Mouse (Mus musculus) heart, postnatal 14 days (tissue): ENCODE results near the gene Zfp26. TPM values are rescaled to one million over a fixed set of nuclear protein-coding genes. Genes with fewer than 3 reads are reported as not detected.

Source experiments
- DNase-seq, 2 experiments: peaks; one replicate each; pipeline ENCODE4 v3.0.0; 2021 to 2022
- intact Hi-C: fragments of 180-260 bp; cut with DNase I; formaldehyde crosslinking; loops from one replicate; pipeline ENCODE4 v1.15.1; 2025
- long read RNA-seq, 2 experiments: library from polyadenylated mRNA; stranded (forward); transcript quantifications; one replicate each; pipeline ENCODE4 v2.0.0; 2021
- total RNA-seq, 2 experiments: library from RNA; stranded (reverse); gene quantifications; 2 replicates each; pipeline ENCODE4 v1.2.3; 2021

The Zfp26 gene
- total RNA-seq, result 10 to 100 TPM; 14.3 to 15.3 TPM
- long read RNA-seq, experiment 1, partial matches to known transcripts, result 0 of 1 reads
- long read RNA-seq, experiment 1, other reads (novel, unspliced or antisense), result 1 of 1 reads
- long read RNA-seq, experiment 2, full-length matches to known transcripts, result 1 of 3 reads
- long read RNA-seq, experiment 2, partial matches to known transcripts, result 0 of 3 reads
- long read RNA-seq, experiment 2, other reads (novel, unspliced or antisense), result 2 of 3 reads

DNA sequence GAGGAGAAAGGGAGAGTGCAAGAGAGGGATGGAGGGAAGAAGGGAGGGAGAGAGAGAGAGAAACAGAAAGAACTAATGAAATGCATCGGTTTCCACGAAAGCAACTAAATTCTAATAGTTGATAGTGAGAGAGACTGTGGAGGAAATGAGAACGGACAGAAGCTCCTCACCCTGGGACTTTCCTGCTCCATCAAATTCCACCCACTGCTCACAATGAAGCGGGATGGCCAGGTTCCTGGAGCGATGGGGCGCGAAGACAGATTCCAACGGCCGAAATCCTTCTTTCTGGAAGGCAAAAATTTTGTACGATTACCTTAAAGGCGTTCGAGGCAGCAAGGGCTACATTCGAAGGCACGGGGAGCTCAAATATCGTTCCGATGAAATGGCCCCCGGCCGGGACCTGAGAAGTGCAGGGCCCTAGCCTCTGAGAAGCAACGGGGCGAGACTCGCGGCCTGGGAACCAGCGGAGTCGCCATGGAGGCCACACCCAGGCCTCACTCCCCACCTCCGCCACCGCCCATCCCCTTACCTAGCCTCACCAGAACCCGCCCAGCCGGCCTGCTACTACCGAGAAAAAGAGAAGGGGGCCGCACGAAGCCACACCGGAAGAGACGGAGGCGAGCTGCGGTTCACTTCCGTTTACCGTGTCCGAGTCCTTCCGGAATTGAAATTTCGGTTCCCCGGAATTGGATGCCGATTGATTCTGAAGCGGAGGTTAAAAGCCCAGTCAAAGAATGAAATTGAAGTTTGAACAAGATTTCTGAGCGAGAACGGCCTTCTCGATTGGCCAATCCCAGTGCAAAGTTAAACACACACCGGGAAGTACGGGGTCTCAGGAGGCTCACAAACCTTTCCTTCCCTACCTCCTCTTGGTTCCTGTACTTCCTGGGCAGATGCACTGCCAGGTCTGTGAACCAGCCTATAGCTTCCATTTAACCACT lies at the start of gene Zfp26:
TSS of gene Zfp26 (minus strand) at position 786 of the 941 bp plus-strand sequence.
- intact Hi-C loops, result loop anchor here (1.0 to 10.0 kb wide), 4 partner anchors 74 to 375 kb away; partner anchors contain the start of genes Fbxl12, Ubl5 and Zfp560
- peak; percentile 68 to 72 for DNase-seq

DNA sequence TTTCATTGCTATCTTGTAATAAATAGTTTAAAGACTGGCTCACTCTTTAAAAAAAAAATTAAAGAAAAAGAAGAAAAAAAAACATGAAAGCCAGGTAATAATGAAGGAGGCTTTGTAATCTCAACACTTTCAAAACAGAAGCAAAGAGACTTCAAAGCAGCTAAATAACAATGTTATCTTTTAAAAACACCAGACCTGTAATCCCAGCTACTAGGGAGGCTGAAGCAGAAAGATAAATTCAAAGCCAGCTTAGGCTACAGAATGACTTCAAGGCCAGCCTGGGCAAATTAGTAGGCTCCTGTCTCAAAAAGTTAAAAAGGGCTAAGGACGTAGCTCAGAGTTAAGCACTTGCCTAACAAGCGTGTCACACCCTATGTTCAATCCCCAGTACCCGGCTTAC lies 49.7 kb upstream of the Zfp26 start:
- no peak for DNase-seq
- intact Hi-C loops, result no loop called here

DNA sequence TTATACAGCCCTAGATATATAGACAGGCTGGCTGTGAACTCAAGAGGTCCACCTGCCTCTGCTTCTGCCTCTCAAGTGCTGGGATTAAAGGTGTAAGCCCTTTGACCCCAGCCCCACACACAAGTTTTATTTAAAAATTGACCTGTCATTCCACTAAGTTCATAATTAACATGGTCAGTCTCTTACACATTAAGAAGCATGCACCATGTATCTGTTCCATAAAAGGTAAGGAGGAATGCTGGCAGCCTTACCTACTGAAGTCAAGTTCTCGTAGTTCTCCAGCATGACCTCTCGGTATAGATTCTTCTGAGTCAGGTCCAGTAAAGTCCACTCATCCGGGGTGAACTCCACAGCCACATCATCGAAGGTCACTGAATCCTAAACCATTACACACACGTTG lies 44.8 kb upstream of the Zfp26 start:
- intact Hi-C loops, result no loop called here
- DNase-seq, result no peak

DNA sequence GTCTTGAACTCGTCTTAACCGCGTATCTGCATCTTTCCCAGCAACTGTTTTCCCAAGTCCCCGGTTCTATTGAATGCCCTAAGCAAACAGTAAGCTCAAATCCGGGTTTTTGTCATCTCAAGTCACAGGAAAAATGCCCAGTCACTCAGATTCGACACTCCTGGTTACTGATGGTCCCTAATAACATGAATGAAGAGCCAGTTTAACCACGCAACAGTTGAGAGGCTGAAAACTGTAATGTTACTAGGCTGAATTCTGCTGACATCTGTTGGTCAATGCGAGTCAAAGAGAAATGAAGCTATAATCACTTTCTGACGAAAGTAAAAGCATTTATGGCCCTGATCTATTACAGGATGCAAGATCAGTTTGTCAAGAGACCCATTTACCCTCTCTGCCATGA lies 33.3 kb upstream of the Zfp26 start:
- peak in 1 of 2 experiments; percentile 10 for DNase-seq
- intact Hi-C loops, result loop anchor here (2.0 kb wide), 2 partner anchors 28 to 52 kb away; partner anchors contain the start of gene Zfp266

DNA sequence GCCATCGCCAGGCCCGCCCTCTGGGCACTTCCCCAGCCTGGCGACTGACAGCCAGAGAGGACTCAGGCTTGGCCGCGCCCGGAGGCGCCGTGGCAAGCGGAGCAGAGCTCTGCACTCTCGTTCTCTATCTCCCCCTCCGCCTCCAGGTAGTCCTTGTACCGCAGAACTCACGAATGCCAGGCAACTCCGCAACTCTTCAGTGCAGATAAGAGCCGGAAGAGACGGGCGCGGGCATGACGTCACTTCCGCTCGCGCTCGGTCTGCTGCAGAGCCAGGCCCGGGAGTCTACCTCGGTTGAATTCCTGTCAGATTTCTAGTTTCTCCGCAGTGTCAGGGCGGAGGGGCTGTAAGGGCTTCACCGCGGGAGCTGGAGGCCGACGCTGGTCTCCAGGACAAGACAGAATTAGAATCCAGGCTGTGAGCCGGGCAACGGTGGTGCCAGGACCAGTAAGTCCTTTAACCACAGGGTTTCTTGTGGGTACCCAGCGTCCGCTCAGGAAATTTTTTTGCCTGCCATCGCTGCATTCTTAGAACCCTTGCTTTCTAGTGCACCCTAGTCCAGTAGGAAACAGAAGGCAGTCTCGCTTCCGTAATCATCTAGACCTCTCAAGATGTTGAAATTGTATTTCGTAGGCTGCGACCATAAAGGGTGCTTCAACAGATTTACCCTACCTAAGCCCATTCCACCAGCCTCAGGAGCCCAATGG lies 32.7 kb upstream of the Zfp26 start, which contains the start of gene Zfp426:
TSS of gene Zfp426 (minus strand) at position 220 of the 707 bp plus-strand sequence.
- DNase-seq, result peak; percentile 86 to 89
- intact Hi-C loops, result loop anchor here (2.0 kb wide), 2 partner anchors 28 to 52 kb away; partner anchors contain the start of gene Zfp266

DNA sequence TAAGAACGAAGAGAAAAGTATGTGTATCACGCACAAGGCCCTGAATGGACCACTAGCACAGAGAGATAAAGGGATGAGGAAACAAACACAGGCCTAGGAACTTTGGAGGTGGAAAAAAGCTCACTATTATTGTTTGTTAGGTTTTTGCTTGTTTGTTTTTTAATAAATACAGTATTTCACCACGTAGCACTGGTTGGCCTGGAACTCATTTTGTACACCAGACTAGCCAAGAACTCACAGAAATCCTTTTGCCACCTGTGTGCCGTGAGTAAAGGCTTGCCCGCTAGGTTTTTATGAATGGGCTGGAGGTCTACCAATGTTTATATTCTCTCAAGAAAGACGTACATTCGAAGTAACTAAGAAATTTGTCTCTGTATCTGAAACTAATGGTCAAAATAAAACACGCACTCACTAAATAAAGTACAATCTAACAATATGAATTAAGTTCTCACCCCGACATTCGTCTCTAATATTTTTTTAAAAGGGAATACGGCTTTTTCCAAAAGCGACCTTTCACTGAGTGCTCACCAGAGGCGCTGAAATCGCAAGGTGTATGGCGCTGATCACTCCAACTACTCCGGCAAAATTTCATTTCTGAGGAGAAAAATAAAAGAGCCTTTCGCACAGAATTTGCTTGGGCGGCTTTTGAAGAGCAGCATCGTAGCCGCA lies 32.0 kb upstream of the Zfp26 start:
- intact Hi-C loops, result loop anchor here (2.0 kb wide), 2 partner anchors 29 to 53 kb away; partner anchors contain the start of gene Zfp266
- no peak for DNase-seq

DNA sequence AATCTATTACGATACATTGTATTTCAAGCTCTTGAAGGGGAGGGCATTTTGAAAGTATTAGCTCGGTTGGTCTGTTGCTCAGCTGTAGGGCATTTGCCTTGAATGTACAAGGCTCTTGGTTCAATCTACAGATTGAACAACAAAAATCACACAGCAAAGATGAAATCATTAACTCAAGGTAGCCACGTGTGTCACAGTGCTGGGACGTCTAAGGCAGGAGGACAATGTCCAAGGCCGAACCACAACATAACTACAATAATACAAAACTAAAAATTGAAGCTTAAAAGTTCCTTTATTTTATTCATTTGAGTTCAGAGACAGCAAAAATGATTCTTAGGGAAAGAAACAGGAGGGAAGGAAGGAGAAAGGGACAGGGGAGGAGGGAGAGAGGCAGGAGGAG lies 29.6 kb upstream of the Zfp26 start:
- no peak for DNase-seq
- intact Hi-C loops, result no loop called here

DNA sequence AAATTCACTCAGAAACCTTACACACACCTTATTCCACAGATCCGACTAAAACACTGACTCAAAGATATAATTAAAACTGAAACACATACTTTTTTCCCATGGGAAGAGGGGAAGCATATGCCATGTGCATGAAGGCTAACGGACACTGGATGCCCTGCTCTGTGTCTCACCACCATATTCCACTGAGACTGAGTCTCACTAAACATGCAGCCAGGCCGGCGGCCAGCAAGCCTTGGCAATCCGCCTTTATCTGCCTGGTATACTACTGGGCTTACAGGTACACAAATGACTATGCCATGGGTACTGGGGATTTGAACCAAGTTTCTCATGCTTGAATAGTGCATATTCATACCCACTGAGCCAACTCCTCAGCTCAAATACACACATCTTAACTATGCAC lies 19.4 kb upstream of the Zfp26 start:
- intact Hi-C loops, result no loop called here
- no peak for DNase-seq

DNA sequence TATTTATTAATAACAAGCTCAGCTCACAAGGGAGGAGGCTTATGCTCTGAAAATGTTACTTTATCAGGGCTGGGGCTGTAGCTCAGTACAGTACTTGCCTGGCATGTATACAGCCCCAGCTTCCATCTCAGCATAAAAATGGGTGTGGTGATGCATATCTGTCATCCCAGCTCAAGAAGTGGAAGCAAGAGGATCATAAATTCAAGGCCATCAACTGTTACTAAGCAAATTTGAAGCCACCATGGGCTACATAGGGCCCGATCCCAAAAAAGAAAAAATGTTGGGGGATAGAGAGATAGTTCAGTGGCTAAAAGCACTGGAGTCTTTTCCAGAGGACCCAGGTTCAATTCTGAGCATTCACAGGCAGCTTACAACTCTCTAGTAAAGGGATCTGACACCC lies 16.7 kb upstream of the Zfp26 start:
- no peak for DNase-seq
- intact Hi-C loops, result no loop called here

DNA sequence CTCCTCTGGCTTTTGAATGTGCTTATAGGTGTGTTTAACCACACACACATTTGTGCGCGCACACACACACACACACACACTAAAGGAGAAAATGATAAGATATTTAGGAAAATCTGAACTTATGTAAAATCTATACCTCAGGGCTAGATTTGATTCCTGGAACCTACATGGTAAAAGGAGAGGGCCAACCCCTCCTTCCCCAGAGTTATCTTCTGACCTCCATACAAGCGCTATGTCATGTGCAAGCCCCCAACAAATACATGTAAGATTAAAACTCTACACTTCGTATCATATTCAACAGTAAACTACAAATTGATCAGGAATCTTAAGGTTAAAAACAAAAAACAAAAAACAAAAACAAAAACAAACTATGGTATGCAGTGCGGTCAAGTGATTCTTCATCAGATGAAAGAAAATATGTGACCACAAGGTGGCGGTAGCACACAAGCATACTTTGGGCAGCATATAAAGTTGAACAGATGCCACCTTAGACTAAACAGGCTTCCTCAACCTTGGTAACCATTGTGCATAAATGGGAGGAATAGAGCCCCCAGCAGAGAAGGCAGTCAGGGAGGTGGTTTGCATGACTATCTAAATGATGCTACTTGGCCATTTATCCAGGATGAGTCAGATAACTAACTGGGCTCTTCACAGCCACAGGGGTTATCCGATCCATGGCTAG lies 6.9 kb upstream of the Zfp26 start:
- peak; percentile 49 to 79 for DNase-seq
- intact Hi-C loops, result loop anchor here (1.0 to 10.0 kb wide), 5 partner anchors 79 to 368 kb away; partner anchors contain the start of genes Fbxl12 and Ubl5

DNA sequence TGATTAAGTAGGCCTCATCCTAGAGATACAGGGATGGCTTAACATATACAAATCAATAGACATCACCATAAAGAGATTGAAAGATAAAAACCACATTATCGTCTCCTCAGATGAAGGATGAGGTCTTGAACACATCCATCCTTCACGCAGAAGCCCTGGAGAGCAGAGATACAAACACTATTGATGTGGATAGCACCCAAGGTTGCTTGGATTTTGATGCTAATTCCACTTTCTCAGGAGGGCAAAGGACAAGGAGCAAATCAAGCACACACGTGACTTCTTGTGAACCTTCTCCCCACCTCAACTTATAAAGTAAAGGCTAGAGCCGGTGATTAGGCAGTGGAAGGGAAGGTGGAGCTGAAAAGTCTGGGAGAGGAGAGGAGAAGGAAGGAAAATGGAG lies 6.3 kb downstream of the Zfp26 start:
- intact Hi-C loops, result no loop called here
- no peak for DNase-seq

DNA sequence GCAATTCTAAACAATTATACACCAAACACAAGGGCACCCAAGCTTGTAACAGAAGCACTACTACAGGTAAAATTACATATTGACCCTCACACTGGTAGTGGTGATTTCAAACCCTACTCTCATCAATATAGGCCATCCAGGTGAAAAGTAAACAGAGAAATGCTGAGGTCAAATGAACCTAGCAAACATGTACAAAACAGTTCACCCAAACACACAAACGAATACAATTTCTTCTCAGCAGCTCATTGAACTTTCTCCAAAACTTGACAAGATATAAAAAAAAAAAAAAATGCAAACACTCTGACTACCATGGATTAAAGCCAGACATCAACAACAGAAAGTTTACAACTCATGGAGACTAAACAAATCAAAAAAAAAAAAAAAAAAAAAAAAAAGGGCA lies 8.5 kb downstream of the Zfp26 start:
- DNase-seq, result no peak
- intact Hi-C loops, result no loop called here

DNA sequence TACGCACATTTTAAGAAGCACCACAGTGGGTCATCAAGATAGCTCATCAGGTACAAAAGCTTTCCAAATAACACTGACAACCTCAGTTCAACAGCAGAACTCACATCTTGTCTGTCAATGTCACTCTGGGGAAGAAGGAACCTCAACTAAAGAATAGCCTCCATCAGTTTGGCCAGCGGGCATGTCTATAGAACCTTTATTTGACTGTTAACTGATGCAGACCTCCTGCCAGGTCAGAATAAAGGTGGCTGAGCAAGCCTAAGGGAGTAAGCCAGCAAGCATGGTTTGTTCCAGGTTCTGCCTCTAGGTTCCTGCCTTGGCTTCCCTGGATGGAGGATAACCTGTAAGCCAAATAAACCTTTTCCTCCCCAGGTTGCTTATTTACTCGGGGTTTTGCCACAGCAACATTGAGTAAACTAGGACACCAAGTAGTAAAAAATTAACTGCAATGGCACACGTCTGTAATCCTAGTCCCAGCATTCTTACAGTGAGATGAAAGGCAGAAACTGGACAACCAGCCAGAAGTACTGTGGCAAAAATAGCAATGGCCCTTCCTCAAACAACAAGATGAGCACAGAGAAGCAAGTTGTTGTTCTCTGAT lies 16.7 kb downstream of the Zfp26 start:
- no peak for DNase-seq
- intact Hi-C loops, result no loop called here

DNA sequence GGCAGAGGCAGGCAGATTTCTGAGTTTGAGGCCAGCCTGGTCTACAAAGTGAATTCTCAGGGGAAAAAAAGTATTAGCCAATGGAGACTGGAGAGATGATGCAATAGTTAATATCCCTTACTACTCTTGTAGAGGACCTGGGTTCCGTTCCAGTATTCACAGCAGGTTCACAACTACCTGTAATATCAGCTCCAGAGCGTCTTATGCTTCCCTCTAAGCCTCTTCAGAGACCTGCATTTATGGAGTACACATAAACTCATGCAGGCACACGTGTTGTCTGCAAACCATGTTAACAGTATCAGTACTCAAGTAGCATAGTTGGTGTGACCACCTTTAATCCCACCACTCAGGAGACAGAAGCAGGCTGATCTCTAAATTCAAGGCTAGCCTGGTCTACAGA lies 30.0 kb downstream of the Zfp26 start:
- intact Hi-C loops, result no loop called here
- DNase-seq, result no peak

DNA sequence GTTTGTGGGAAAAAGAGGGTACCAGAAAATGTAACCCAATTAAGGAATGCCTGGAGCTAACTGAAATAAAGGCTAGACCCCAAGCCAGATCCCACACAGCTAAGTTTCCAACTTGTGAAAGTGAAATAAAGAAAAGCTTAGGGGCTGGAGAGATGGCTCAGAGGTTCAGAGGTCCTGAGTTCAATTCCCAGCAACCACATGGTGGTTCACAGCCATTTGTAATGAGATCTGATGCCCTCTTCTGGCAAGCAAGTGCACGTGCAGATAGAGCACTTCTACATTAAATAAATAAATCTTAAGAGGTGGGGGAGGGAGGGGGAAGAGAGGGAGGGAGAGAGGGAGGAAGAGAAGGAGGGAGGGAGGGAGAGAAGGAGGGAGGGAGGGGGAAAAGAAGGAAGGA lies 48.5 kb downstream of the Zfp26 start:
- DNase-seq, result no peak
- intact Hi-C loops, result no loop called here

DNA sequence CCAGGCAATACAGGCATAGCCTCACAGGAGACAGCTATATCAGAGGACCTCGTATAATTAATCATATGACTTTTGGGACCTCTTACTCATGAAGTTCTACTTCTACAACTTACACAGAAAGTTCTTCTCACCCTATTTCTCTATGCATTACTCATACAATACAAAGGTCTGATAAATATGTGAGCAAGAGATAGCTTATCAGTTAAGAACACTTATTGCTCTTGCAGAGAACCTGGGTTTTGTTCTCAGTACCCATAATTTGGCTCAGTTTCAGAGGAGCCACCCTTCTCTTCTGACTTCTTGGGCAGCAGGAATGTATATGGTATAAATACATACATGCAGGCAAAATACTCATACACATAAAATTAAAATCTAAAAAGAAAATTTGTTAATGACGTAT lies 50.6 kb downstream of the Zfp26 start:
- no peak for DNase-seq
- intact Hi-C loops, result no loop called here

DNA sequence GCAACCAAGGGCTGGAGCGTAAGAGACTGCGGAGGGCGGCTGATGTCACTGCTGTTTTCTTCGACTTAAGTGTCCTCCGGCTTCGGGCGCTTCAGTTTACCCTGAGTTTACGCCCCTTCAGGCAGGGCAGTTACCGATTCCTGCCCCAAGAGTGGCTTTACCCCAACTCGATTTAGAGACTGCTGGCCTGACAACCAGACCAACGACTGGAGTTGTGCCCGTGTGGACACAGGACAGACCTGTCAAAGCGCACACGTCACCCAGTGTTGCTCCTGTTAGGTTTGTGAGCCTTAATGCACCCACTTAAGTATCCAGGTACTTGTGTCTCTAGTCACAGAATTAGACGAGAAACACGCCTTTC lies 74.6 kb downstream of the Zfp26 start:
- peak in 1 of 2 experiments; percentile 7 for DNase-seq
- intact Hi-C loops, result loop anchor here (1.0 to 10.0 kb wide), 2 partner anchors 74 to 159 kb away; no protein-coding TSS in a partner anchor

DNA sequence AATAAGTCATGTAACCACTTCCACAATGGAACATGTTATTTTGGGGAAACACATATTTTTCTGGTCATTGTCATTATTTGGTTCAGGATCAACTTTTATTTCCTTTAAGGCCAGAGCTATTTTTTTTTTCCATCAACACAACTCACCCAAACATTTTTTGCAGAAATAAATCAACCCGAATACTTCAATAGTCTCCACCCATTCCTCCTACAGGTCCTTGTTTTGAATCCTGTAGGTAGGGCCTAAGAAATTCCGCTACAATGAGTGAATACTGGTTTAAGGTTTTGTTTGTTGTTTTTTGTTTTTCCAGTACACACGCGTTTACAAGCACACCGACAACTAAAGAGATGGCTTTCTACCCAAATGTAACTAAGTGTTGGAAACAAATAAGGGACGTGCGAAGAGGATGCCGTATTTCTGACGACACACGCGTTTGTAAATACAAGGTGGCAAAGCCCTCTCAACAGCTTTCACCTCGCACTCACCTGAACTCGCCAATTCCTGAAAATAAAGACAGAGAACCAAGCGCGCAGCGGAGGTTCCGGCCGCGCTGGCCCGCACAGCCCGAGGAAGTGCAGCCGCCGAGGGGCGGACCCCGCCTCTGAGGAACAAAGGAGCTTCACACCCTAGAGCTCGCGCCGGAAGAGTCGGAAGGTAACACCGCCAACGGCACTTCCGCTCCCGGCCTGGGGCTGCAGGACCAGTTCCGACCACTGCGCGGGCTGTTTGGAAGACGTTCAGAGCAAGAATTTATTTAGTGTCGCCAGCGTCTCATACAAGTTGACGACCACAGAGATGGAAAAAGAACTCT lies 75.2 kb downstream of the Zfp26 start, which contains the start of gene Zfp560:
TSS of gene Zfp560 (minus strand) at position 646 of the 811 bp plus-strand sequence.
- intact Hi-C loops, result loop anchor here (1.0 to 10.0 kb wide), 2 partner anchors 75 to 160 kb away; no protein-coding TSS in a partner anchor
- DNase-seq, result peak; percentile 91 to 94
